Mouse (Mus musculus) liver, embryonic 13.5 days (tissue): ENCODE measurements at regions not wholly inside any gene's neighbourhood (a gene's known extent, or its start where the extent isn't known, plus 50 kb on each side); places are given as distances from the start of the nearest gene placed in this dataset.

Experiments used
- ATAC-seq: fragments of 200-750 bp; cut with Nextera tagmentation; 2 replicates; pipeline ENCODE4 v1.8.0; 2017; ENCODE audit warnings: low read depth, mild to moderate bottlenecking, moderate number of reproducible peaks, moderate library complexity
- DNase-seq: peaks from one replicate; pipeline ENCODE4 v3.0.0; 2022
- H3K27ac ChIP-seq: fragments of 300-500 bp; sonication (generic); 2 replicates; pipeline ENCODE4 v1.5.1; 2015; ENCODE audit warnings: moderate library complexity, mild to moderate bottlenecking, inconsistent platforms
- H3K27me3 ChIP-seq: fragments of 300-500 bp; sonication (generic); 2 replicates; pipeline ENCODE4 v1.6.1; 2015; ENCODE audit warnings: mild to moderate bottlenecking, inconsistent platforms
- H3K36me3 ChIP-seq: fragments of 300-500 bp; sonication (generic); 2 replicates; pipeline ENCODE4 v1.6.1; 2015; ENCODE audit warnings: mild to moderate bottlenecking, inconsistent platforms
- H3K4me1 ChIP-seq: fragments of 300-500 bp; sonication (generic); replicated peaks from 2 replicates; pipeline ENCODE4 v1.6.1; 2015; ENCODE audit warnings: inconsistent platforms
- H3K4me2 ChIP-seq: fragments of 300-500 bp; sonication (generic); 2 replicates; pipeline ENCODE4 v1.6.1; 2015; ENCODE audit warnings: inconsistent platforms, mild to moderate bottlenecking, moderate library complexity
- H3K4me3 ChIP-seq: fragments of 300-500 bp; sonication (generic); replicated peaks from 2 replicates; pipeline ENCODE4 v1.5.1; 2015; ENCODE audit warnings: mild to moderate bottlenecking, inconsistent platforms
- H3K9ac ChIP-seq: fragments of 300-500 bp; sonication (generic); 2 replicates; pipeline ENCODE4 v1.6.1; 2015; ENCODE audit warnings: mild to moderate bottlenecking, inconsistent platforms
- H3K9me3 ChIP-seq: fragments of 300-500 bp; sonication (generic); replicated peaks from 2 replicates; pipeline ENCODE4 v1.6.1; 2016; ENCODE audit warnings: inconsistent platforms
- WGBS: fragments of 180-500 bp; shearing (Covaris S2); methylation state at CpG from one replicate; pipeline ENCODE4 v1.1.7; 2015; ENCODE audit not compliant: insufficient replicate concordance; 5-methylcytosine and 5-hydroxymethylcytosine counted together

DNA sequence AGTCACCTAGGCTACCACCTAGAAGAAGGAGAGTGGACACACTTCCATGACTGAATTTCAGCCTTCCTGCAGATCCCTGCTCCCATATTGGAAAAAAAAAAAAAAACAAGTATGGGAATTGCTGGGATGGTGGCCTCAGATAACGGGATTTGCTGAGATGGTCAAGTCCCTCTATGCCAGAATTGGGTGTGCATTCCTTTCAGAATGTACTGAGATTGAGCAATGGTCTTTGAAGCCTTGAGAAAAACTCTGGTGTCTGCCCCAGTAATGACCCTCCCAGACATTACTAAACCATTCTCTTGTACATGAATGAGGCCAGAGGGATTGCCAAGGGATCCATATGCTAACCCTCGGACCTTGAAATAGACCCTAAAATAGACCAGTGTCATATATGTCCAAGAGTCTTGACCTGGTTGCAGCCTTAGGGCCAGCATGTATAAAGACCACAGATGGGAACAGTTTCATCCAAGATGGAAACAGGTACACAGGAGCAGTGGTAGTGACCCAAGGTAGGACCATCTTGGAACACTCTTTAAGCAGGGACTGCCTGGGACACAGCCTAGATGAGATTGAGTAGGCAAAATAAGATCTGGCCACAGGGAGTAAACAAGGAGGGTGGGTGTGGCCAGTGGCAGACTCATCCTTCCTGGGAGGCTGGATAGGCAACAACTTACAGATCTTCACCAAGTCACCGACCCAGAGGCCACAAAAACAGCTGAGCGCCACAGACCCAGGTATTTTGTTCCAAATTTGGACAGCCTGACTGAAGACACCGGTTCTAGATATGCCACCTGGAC lies 882.9 kb upstream of the 9430069I07Rik start:
- no peaks in the 10 kb centered on the region for H3K4me1 ChIP-seq
- H3K27me3 ChIP-seq, result no peaks in the 10 kb centered on the region
- H3K4me3 ChIP-seq, result no peak overlapping the region
- H3K4me2 ChIP-seq, result no peak overlapping the region
- DNase-seq (no peak), ATAC-seq (peak; percentile 70)
- H3K9ac ChIP-seq, result no peak overlapping the region
- H3K36me3 ChIP-seq, result no peaks in the 10 kb centered on the region
- H3K27ac ChIP-seq, result no peak overlapping the region
- no peaks in the 10 kb centered on the region for H3K9me3 ChIP-seq
- 65% methylated on average over 5 of the region's 5 CpGs for WGBS

- DNase-seq (no peak), ATAC-seq (no peak)
- no peaks in the 10 kb centered on the region for H3K27me3 ChIP-seq
- H3K36me3 ChIP-seq, result no peaks in the 10 kb centered on the region
- H3K27ac ChIP-seq, result no peak overlapping the region
- no peak overlapping the region for H3K4me3 ChIP-seq
- no peak overlapping the region for H3K9ac ChIP-seq
- no peak overlapping the region for H3K4me2 ChIP-seq
- no peaks in the 10 kb centered on the region for H3K9me3 ChIP-seq
- H3K4me1 ChIP-seq, result no peaks in the 10 kb centered on the region
- WGBS, result 35% methylated on average over 1 of the region's 1 CpGs
Measured at GRCm38 (mm10) chr15:35238691-35239090, 881.0 kb upstream of the 9430069I07Rik start.

DNA sequence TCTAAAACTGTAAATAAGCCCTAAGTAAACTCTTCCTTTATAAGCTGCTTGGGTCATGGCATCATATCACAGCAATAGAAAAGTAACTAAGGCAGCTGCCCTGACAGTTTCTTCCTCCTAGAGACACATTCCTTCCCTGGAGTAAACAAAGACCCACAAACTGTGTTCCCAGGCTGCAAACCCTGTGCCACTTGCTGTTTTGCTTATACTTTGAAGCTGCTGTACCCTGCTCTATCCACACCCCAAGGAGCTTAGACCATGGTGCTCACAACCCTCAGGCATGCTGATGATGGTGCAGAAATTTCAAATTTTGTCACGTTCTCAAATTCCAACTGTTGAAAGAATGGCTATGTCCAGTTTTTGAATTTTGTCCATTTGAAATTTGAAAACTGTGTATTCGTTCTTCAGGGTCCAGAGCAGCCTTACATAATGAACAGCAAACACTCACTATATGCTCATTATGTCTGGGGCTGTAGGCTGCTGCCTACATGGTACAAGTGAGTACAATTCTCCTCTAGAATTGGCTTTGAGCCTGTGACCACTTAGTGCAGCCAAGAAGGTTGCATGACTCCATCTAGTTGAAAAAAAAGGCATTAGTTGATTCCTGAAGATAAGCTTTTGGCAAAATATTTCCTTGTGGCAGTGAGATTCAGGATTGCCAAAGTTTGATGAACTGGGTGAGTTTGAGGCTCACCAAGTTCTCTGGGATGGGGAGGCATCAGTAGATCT lies 876.5 kb upstream of the 9430069I07Rik start:
- H3K27me3 ChIP-seq, result no peaks in the 10 kb centered on the region
- no peaks in the 10 kb centered on the region for H3K4me1 ChIP-seq
- H3K4me2 ChIP-seq, result no peak overlapping the region
- no peaks in the 10 kb centered on the region for H3K9me3 ChIP-seq
- H3K27ac ChIP-seq, result no peak overlapping the region
- 47% methylated on average over 2 of the region's 2 CpGs for WGBS
- DNase-seq (no peak), ATAC-seq (no peak)
- H3K9ac ChIP-seq, result no peak overlapping the region
- no peak overlapping the region for H3K4me3 ChIP-seq
- no peaks in the 10 kb centered on the region for H3K36me3 ChIP-seq

- ATAC-seq (0 out of 2 replicates have a peak, but pooled peaks have one; percentile 2), DNase-seq (no peak)
- Histone ChIP-seq H3K27ac (no peak overlapping the region), H3K27me3 (no peaks in the 10 kb centered on the region), H3K4me1 (no peaks in the 10 kb centered on the region), H3K9ac (no peak overlapping the region), H3K36me3 (no peaks in the 10 kb centered on the region), H3K4me2 (no peak overlapping the region), H3K9me3 (no peaks in the 10 kb centered on the region), H3K4me3 (no peak overlapping the region)
- 62% methylated on average over 3 of the region's 3 CpGs for WGBS
Measured at GRCm38 (mm10) chr15:35229614-35230013, 871.9 kb upstream of the 9430069I07Rik start.
